Mouse (Mus musculus) stomach, embryonic 16.5 days (tissue): ENCODE data around the gene Setd1b. TPM values are rescaled to one million over a fixed set of nuclear protein-coding genes. Genes with fewer than 3 reads are reported as not detected.

Experiments used
- ATAC-seq: fragments of 200-750 bp; cut with Nextera tagmentation; 2 replicates; pipeline ENCODE4 v1.8.0; 2017; ENCODE audit warnings: moderate number of reproducible peaks, moderate TSS enrichment; ENCODE audit not compliant: insufficient read depth, low FRiP score
- H3K27ac ChIP-seq: fragments of 300-500 bp; sonication (generic); 2 replicates; pipeline ENCODE4 v1.5.1; 2014; ENCODE audit warnings: low read length
- H3K27me3 ChIP-seq: fragments of 300-500 bp; sonication (generic); 2 replicates; pipeline ENCODE4 v1.6.1; 2014; ENCODE audit warnings: low read length, control low read depth, mixed read lengths; ENCODE audit not compliant: control insufficient read depth, insufficient read depth
- H3K36me3 ChIP-seq: fragments of 300-500 bp; sonication (generic); 2 replicates; pipeline ENCODE4 v1.6.1; 2014; ENCODE audit warnings: low read length; ENCODE audit not compliant: control insufficient read depth, insufficient read depth
- H3K4me1 ChIP-seq: fragments of 300-500 bp; sonication (generic); 2 replicates; pipeline ENCODE4 v1.6.1; 2014; ENCODE audit warnings: low read length, control low read depth, mixed read lengths; ENCODE audit not compliant: control insufficient read depth, insufficient read depth
- H3K4me2 ChIP-seq: fragments of 300-500 bp; sonication (generic); 2 replicates; pipeline ENCODE4 v1.6.1; 2014; ENCODE audit warnings: low read depth, low read length, mixed read lengths
- H3K4me3 ChIP-seq: fragments of 300-500 bp; sonication (generic); replicated peaks from 2 replicates; pipeline ENCODE4 v1.5.1; 2014; ENCODE audit warnings: mild to moderate bottlenecking, low read length
- H3K9ac ChIP-seq: fragments of 300-500 bp; sonication (generic); 2 replicates; pipeline ENCODE4 v1.6.1; 2014; ENCODE audit warnings: low read length
- H3K9me3 ChIP-seq: fragments of 300-500 bp; sonication (generic); replicated peaks from 2 replicates; pipeline ENCODE4 v1.6.1; 2016; ENCODE audit warnings: low read length, control low read depth; ENCODE audit not compliant: control insufficient read depth
- WGBS: fragments of 180-500 bp; shearing (Covaris S2); extraction: QIAGEN DNeasy Blood & Tissue Kit; methylation state at CpG from one replicate; pipeline ENCODE4 v1.1.7; 2014; 5-methylcytosine and 5-hydroxymethylcytosine counted together
- polyA plus RNA-seq: library from polyadenylated mRNA; unstranded; fragments of >200 nt; fragmentation: Nextera tagmentation; extraction: Ambion mirVana; gene quantifications from 2 replicates; pipeline ENCODE4 v1.2.1, GENCODE M21; 2015

Gene Setd1b
- polyA plus RNA-seq, 1 experiment from 2014 or later, result 7.7 TPM

GRCm38 (mm10) chr5:123132308-123133071 is 9.5 kb upstream of the Setd1b start, which contains the start of gene Rhof:
Rhof (minus strand) TSS chr5:123132692.
- no peaks in the 10 kb centered on the region for H3K36me3 ChIP-seq
- 4% methylated on average over 44 of the region's 44 CpGs for WGBS
- H3K9ac ChIP-seq, result peak within 1 kb of the TSS; percentile 75
- H3K4me2 ChIP-seq, result peak within 1 kb of the TSS; percentile 97
- ATAC-seq, result peak; percentile 28
- H3K27ac ChIP-seq, result peak within 1 kb of the TSS; percentile 100
- no peaks in the 10 kb centered on the region for H3K27me3 ChIP-seq
- no peaks in the 10 kb centered on the region for H3K9me3 ChIP-seq
- H3K4me3 ChIP-seq, result peak within 1 kb of the TSS; percentile 50
- peaks cover 56% of the 10 kb centered on the region for H3K4me1 ChIP-seq

DNA sequence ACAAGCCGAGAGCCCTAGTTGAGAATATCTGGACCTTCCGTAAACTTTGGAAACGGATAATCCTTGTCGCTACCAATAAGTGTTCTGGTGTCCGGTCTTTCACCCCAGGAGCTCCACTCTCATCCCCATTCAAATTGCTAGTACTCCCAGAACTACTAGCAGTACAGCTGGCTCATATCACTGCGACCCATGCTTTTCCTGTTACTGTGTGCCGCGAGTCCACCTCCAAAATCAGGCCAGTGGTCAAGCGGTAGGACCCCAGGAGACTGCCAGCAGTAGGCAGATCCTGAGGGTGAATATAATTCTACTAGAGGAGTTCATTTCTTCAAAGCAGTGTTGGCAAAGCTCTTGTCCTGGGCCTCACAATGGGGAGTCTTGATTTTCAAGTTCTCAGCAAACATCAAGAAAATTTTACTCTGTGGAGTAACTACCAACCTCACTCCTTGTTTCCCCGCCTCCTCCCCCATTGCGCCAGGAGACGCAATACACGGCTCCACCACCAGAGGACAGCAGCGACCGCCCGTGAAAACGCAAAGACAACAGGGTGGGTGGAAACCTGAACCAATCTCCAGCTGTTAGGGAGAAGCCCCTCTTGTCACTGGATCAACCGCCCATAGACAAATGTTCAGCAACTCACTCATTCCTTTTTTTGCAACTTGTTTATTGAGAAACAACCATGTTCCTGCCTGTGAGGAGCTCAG is 8.8 kb upstream of the Setd1b start:
- no peak for ATAC-seq
- 14% methylated on average over 18 of the region's 18 CpGs for WGBS
- no peaks in the 10 kb centered on the region for H3K27me3 ChIP-seq
- peak overlapping the region; percentile 97 for H3K4me2 ChIP-seq
- no peaks in the 10 kb centered on the region for H3K36me3 ChIP-seq
- no peaks in the 10 kb centered on the region for H3K9me3 ChIP-seq
- H3K4me3 ChIP-seq, result 0 out of 2 replicates have a peak overlapping the region, but pooled peaks have one; percentile 8
- H3K9ac ChIP-seq, result peak overlapping the region; percentile 34; the same call in 1 of the 2 replicates
- peak overlapping the region; percentile 100 for H3K27ac ChIP-seq
- peaks cover 61% of the 10 kb centered on the region for H3K4me1 ChIP-seq

GRCm38 (mm10) chr5:123133784-123134143 is 8.2 kb upstream of the Setd1b start:
- no peaks in the 10 kb centered on the region for H3K9me3 ChIP-seq
- peak overlapping the region; percentile 100 for H3K27ac ChIP-seq
- no peak for ATAC-seq
- no peak overlapping the region for H3K4me3 ChIP-seq
- peaks cover 61% of the 10 kb centered on the region for H3K4me1 ChIP-seq
- H3K27me3 ChIP-seq, result no peaks in the 10 kb centered on the region
- H3K4me2 ChIP-seq, result peak overlapping the region; percentile 97; the same call in 1 of the 2 replicates
- H3K9ac ChIP-seq, result no peak overlapping the region
- 29% methylated on average over 7 of the region's 7 CpGs for WGBS
- no peaks in the 10 kb centered on the region for H3K36me3 ChIP-seq

DNA sequence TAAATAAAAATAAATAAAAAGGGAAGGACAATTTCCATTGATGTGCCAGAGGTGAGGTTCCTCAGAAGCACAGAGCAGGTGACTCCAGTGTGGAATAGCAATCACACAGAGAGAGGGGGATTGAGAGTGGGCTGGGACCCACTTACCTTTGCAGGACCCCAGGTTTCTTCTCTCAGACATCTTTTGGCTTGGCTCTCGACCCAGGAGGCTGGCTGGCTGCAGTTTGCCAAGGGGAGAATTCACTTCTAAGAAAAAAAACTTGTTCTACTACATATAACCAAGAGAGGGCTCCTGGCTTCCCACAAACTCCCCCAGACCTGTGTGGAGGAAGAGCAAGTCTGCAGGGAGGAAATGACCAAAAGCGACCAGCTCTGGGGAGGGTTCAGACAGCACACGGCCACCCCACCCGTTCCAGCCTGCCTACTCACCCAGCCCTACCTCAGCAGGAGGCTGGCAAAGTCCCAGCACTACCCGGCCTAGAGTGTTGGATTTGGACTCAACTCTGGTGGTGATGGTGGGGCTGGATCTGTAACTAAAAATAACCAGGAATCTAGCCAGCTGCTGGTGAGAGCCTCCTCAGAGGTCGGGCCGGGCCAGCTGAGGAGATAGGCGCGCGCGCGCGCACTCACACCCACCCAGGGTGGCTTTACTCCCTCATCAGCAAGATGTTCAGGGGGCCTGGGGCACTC is 7.7 kb upstream of the Setd1b start:
- Histone ChIP-seq H3K4me2 (peak overlapping the region; percentile 97), H3K36me3 (no peaks in the 10 kb centered on the region), H3K9me3 (no peaks in the 10 kb centered on the region), H3K4me3 (peak overlapping the region; percentile 63), H3K4me1 (peaks cover 61% of the 10 kb centered on the region), H3K9ac (peak overlapping the region; percentile 79), H3K27ac (peak overlapping the region; percentile 100), H3K27me3 (no peaks in the 10 kb centered on the region)
- WGBS, result 15% methylated on average over 13 of the region's 13 CpGs
- ATAC-seq, result no peak

DNA sequence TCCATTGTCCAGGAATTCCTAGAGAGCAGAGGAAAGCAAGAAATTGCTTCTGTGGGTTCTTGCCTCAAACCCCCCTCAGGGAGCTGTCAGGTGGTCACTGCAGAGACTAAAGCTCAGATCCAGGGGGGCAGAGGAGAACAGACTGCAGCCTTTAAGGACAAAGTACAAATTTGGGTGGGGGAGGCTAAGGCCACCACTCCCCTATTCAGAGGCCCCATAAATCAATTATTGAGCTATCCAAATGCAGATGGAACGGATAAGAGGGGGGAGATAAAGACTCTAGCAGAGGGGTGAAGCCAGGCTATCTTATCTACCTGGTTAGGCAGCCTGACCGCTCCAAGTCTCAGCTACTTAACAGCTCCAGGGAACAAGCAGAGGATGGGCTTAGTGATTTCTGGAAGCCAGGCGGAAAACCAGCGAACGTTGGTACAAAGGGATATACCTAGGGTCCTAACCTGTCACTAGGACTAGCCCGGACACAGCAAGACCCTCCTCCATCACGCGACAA is 7.1 kb upstream of the Setd1b start:
- Histone ChIP-seq H3K27me3 (no peaks in the 10 kb centered on the region), H3K36me3 (no peaks in the 10 kb centered on the region), H3K4me1 (peaks cover 61% of the 10 kb centered on the region), H3K27ac (peak overlapping the region; percentile 100), H3K4me3 (peak overlapping the region; percentile 63), H3K9me3 (no peaks in the 10 kb centered on the region), H3K4me2 (peak overlapping the region; percentile 97), H3K9ac (peak overlapping the region; percentile 79)
- WGBS, result 22% methylated on average over 8 of the region's 8 CpGs
- no peak for ATAC-seq

DNA sequence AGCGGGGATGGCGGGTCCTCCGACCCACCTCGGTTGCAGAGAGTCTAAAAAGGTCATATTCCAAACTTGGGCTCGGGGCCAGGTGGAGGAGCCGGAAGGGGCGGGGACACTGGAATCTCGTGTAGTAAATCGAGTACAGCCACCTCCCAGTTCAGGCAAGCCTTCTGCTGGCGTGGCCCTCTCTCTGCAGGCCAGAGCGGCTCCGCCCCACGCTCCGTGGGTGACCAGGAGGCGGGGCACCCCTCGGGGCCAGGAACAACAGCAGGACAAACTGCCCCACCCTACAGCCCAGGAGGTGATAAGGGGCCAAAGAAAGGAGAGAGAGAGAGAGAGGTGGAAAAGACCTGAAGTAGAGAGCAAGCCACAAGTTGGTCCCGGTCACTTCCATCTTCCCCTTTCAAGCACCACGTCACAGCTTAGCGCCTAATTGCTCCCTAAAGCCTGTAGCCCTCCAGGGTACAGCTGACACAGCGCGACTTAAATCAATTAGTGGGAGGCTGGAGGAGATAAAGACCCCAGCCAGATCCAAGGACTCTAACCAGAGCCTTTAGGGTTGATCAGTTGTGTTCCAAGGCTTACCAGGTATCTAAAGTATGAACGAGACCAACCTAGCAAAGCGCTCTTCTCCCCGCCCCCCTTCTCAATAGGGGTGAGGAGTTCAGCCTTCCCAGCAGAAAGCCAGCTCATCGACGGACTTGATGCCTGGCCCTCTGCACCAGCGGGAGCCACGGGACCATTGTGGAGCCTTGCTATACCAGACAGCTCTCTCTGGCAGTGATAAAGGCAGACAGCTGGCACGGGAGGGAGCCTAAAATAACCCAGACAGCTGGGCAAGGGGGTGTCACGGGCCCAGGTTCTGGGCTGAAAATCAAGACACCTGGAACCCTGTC is 6.3 kb upstream of the Setd1b start:
- Histone ChIP-seq H3K9ac (peak overlapping the region; percentile 79), H3K9me3 (no peaks in the 10 kb centered on the region), H3K4me1 (peaks cover 61% of the 10 kb centered on the region), H3K36me3 (no peaks in the 10 kb centered on the region), H3K27me3 (no peaks in the 10 kb centered on the region), H3K4me3 (peak overlapping the region; percentile 63), H3K27ac (peak overlapping the region; percentile 100), H3K4me2 (peak overlapping the region; percentile 97)
- 4% methylated on average over 30 of the region's 30 CpGs for WGBS
- ATAC-seq, result peak; percentile 56

- peak; percentile 65 for ATAC-seq
- Histone ChIP-seq H3K4me2 (peak overlapping the region; percentile 97), H3K9ac (peak overlapping the region; percentile 97), H3K27me3 (no peaks in the 10 kb centered on the region), H3K4me3 (peak overlapping the region; percentile 63), H3K9me3 (no peaks in the 10 kb centered on the region), H3K36me3 (no peaks in the 10 kb centered on the region), H3K4me1 (peaks cover 61% of the 10 kb centered on the region), H3K27ac (peak overlapping the region; percentile 100)
- WGBS, result 1% methylated on average over 13 of the region's 13 CpGs
These were observed 5.5 kb upstream of the Setd1b start for GRCm38 (mm10) chr5:123136361-123137043.
